35 mouse cellular contexts compared by ENCODE assay signal in the genomic region with DNA sequence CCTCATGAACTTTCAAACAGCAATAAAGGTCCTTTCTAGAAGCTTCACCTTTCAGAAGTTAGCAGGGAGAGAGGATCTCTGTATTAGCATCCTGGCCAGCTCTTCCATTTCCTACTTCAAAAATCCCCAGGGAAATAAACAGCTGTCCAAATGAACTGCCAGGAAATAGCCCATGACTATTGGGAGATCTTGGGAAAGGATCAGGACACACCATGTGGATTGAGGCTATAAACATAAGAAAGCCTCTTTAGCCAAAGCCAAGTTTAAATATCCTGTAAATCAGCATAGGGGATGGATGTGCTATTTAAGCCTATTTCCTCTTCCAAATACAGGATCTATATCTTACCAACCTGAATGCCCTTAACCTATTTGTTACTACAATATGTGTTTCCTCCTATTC.
DNase-seq lines count a peak whose midpoint lies in the region; ATAC-seq and TF ChIP-seq lines count a peak whose summit lies in the region.
"Had no signal": no experiment of that assay in that cellular context is flagged by ENCODE, and none has a peak within 500 bp of the region (broad histone marks: within the 10 kb centered on the region; RNA-seq: fewer than 3 reads in every experiment).

No protein-coding gene starts in this region.

- H3K4me1 ChIP-seq in heart, embryonic 11.5 days (ENCODE audit: control insufficient read depth, insufficient read depth, low read length) = no peaks in the 10 kb centered on the region
- H3K4me1 ChIP-seq in lung, embryonic 16.5 days (replicated peaks; ENCODE audit: control insufficient read depth, insufficient read depth, low read length) = no peaks in the 10 kb centered on the region
- no peaks in the 10 kb centered on the region for H3K4me1 ChIP-seq in limb, embryonic 14.5 days (ENCODE audit: control insufficient read depth, insufficient read depth, low read length)
- H3K4me1 ChIP-seq: embryonic facial prominence, embryonic 12.5 days; forebrain, embryonic 10.5 days; forebrain, embryonic 15.5 days; heart, embryonic 12.5 days; hindbrain, embryonic 12.5 days had no signal

- no peak overlapping the region for H3K27ac ChIP-seq in heart, embryonic 11.5 days (ENCODE audit: low read depth, low read length)
- H3K27ac ChIP-seq in lung, embryonic 16.5 days (ENCODE audit: low read length) = no peak overlapping the region
- no peak overlapping the region for H3K27ac ChIP-seq in limb, embryonic 14.5 days (replicated peaks; ENCODE audit: low read depth, low read length)
- H3K27ac ChIP-seq: embryonic facial prominence, embryonic 12.5 days; forebrain, embryonic 10.5 days; forebrain, embryonic 15.5 days; hindbrain, embryonic 12.5 days; hindbrain, postnatal 0 days; layer of hippocampus, adult 2 months; left cerebral cortex, adult 2 months; liver, embryonic 14.5 days; macrophage; neural tube, embryonic 15.5 days had no signal

- intact Hi-C loops in heart, postnatal 10 days (cut with DNase I) = no loop called here

- no peak for ATAC-seq in heart, embryonic 11.5 days (replicated peaks; ENCODE audit: insufficient number of reproducible peaks, low FRiP score, low TSS enrichment)
- peak; percentile 51; the same call in 1 of the 2 replicates for ATAC-seq in lung, embryonic 16.5 days (ENCODE audit: low read depth)
- no peak for ATAC-seq in limb, embryonic 14.5 days (ENCODE audit: low FRiP score, low read depth)
- ATAC-seq: activated CD4-positive, CD25-positive, alpha-beta regulatory T cell, adult 4 months; forebrain, embryonic 15.5 days; hindbrain, postnatal 0 days had no signal

- H3K9ac ChIP-seq in heart, embryonic 11.5 days (ENCODE audit: low read depth, low read length) = no peak overlapping the region
- no peak overlapping the region for H3K9ac ChIP-seq in lung, embryonic 16.5 days (ENCODE audit: low read length)
- H3K9ac ChIP-seq in limb, embryonic 14.5 days (ENCODE audit: low read depth, low read length, severe bottlenecking) = no peak overlapping the region
- H3K9ac ChIP-seq: embryonic facial prominence, embryonic 12.5 days; forebrain, embryonic 15.5 days; heart, embryonic 12.5 days; hindbrain, embryonic 12.5 days; liver, embryonic 14.5 days; neural tube, embryonic 15.5 days had no signal

- DNase-seq in heart, postnatal 10 days = peak; percentile 1 to 5
- no peak for DNase-seq in lung, postnatal 14 days
- DNase-seq in limb, embryonic 14.5 days (ENCODE audit: low spot score) = peak; percentile 14
- DNase-seq in thymus, postnatal 14 days = no peak
- DNase-seq: adrenal gland, adult 2 months; adrenal gland, postnatal 36 days; B cell, adult 2 months; cerebellum, adult 18-20 months; cerebellum, postnatal 14 days; gastrocnemius, postnatal 25 days; heart, adult 11 months; heart, postnatal 14 days; kidney, adult 11 months; kidney, postnatal 25 days; liver; midbrain, embryonic 14.5 days; retina, postnatal 1 day; right cerebral cortex, postnatal 25 days; thymus, adult 2 months; thymus, postnatal 4 days had no signal

- no peak for TF ChIP-seq POLR2A in limb, embryonic 14.5 days (IDR thresholded peaks at IDR 0.05; ENCODE audit: borderline replicate concordance, extremely low read depth, insufficient read depth, insufficient read length)
- TF ChIP-seq POLR2A in myocyte (IDR thresholded peaks at IDR 0.05; ENCODE audit: insufficient read length, low read depth) = no peak

- no peak overlapping the region for H3K4me2 ChIP-seq in heart, embryonic 11.5 days
- no peak overlapping the region for H3K4me2 ChIP-seq in lung, embryonic 16.5 days (ENCODE audit: low read depth, low read length)
- H3K4me2 ChIP-seq in limb, embryonic 14.5 days (replicated peaks; ENCODE audit: low read depth, low read length, severe bottlenecking) = no peak overlapping the region
- peak overlapping the region; percentile 1 for H3K4me2 ChIP-seq in myocyte (ENCODE audit: low read depth)
- H3K4me2 ChIP-seq: embryonic facial prominence, embryonic 12.5 days; forebrain, embryonic 15.5 days; heart, embryonic 12.5 days; hindbrain, embryonic 12.5 days; neural tube, embryonic 15.5 days had no signal

- no peaks in the 10 kb centered on the region for H3K27me3 ChIP-seq in heart, embryonic 11.5 days (ENCODE audit: control insufficient read depth, insufficient read depth, low read length)
- H3K27me3 ChIP-seq in lung, embryonic 16.5 days (ENCODE audit: control insufficient read depth, insufficient read depth, low read depth, low read length) = no peaks in the 10 kb centered on the region
- no peaks in the 10 kb centered on the region for H3K27me3 ChIP-seq in limb, embryonic 14.5 days (ENCODE audit: control insufficient read depth, insufficient read depth, low read length)
- no peaks in the 10 kb centered on the region for H3K27me3 ChIP-seq in myocyte (ENCODE audit: control insufficient read depth, insufficient read depth, insufficient read length)
- H3K27me3 ChIP-seq: embryonic facial prominence, embryonic 12.5 days; forebrain, embryonic 15.5 days; heart, embryonic 12.5 days; hindbrain, embryonic 12.5 days; neural tube, embryonic 15.5 days had no signal

- no peak overlapping the region for H3ac ChIP-seq in myocyte (ENCODE audit: control insufficient read depth, insufficient read length)

- H3K4me3 ChIP-seq in heart, embryonic 11.5 days (ENCODE audit: low read depth, low read length) = no peak overlapping the region
- H3K4me3 ChIP-seq in lung, embryonic 16.5 days (ENCODE audit: low read length) = no peak overlapping the region
- no peak overlapping the region for H3K4me3 ChIP-seq in limb, embryonic 14.5 days (replicated peaks; ENCODE audit: low read length)
- no peak overlapping the region for H3K4me3 ChIP-seq in myocyte
- H3K4me3 ChIP-seq: embryonic facial prominence, embryonic 12.5 days; forebrain, embryonic 10.5 days; forebrain, embryonic 15.5 days; heart, embryonic 12.5 days; hindbrain, embryonic 12.5 days; layer of hippocampus, adult 2 months; left cerebral cortex, adult 2 months; neural tube, embryonic 15.5 days had no signal

- H3K9me3 ChIP-seq in heart, embryonic 11.5 days (replicated peaks; ENCODE audit: control insufficient read depth, low read length) = no peaks in the 10 kb centered on the region
- no peaks in the 10 kb centered on the region for H3K9me3 ChIP-seq in lung, embryonic 16.5 days (ENCODE audit: control insufficient read depth, low read length)
- H3K9me3 ChIP-seq in limb, embryonic 14.5 days (ENCODE audit: control insufficient read depth, low read length) = no peaks in the 10 kb centered on the region
- H3K9me3 ChIP-seq: embryonic facial prominence, embryonic 12.5 days; forebrain, embryonic 10.5 days; forebrain, embryonic 15.5 days; heart, embryonic 12.5 days; hindbrain, embryonic 12.5 days; neural tube, embryonic 15.5 days had no signal

- H3K36me3 ChIP-seq in heart, embryonic 11.5 days (ENCODE audit: control insufficient read depth, insufficient read depth, low read length) = no peaks in the 10 kb centered on the region
- H3K36me3 ChIP-seq in lung, embryonic 16.5 days (ENCODE audit: control insufficient read depth, insufficient read depth, low read length) = no peaks in the 10 kb centered on the region
- no peaks in the 10 kb centered on the region for H3K36me3 ChIP-seq in limb, embryonic 14.5 days (ENCODE audit: control insufficient read depth, insufficient read depth, low read length)
- no peaks in the 10 kb centered on the region for H3K36me3 ChIP-seq in myocyte (ENCODE audit: control insufficient read depth, insufficient read depth)
- H3K36me3 ChIP-seq: embryonic facial prominence, embryonic 12.5 days; forebrain, embryonic 10.5 days; forebrain, embryonic 15.5 days; heart, embryonic 12.5 days; hindbrain, embryonic 12.5 days; neural tube, embryonic 15.5 days had no signal

- H3K79me2 ChIP-seq in myocyte (ENCODE audit: control insufficient read depth, insufficient read depth) = no peaks in the 10 kb centered on the region

TF ChIP-seq in myocyte, 11 proteins besides CTCF, POLR2A, EP300 and RAD21:
- no peak for TF ChIP-seq TCF3 (IDR thresholded peaks at IDR 0.05; ENCODE audit: insufficient read length, low read depth)
- TF ChIP-seq TCF12 (IDR thresholded peaks at IDR 0.05; ENCODE audit: insufficient read depth, poor library complexity, severe bottlenecking) = no peak
- no peak for TF ChIP-seq MYOD1 (IDR thresholded peaks at IDR 0.05; ENCODE audit: control insufficient read depth in 1 of 3, insufficient read length in 2 of 3, low read depth in 2 of 3)
- TF ChIP-seq USF1 (IDR thresholded peaks at IDR 0.05; ENCODE audit: low read depth) = no peak
- no peak for TF ChIP-seq REST (IDR thresholded peaks at IDR 0.05; ENCODE audit: insufficient read depth, insufficient read length)
- TF ChIP-seq E2F4 (IDR thresholded peaks at IDR 0.05; ENCODE audit: insufficient read depth) = no peak
- no peak for TF ChIP-seq MAX (IDR thresholded peaks at IDR 0.05; ENCODE audit: low read depth)
- TF ChIP-seq CEBPB (IDR thresholded peaks at IDR 0.05; ENCODE audit: insufficient read depth, poor library complexity, severe bottlenecking) = no peak
- TF ChIP-seq SRF (IDR thresholded peaks at IDR 0.05; ENCODE audit: control insufficient read depth, insufficient read length, low read depth) = no peak
- TF ChIP-seq MYOG (IDR thresholded peaks at IDR 0.05; ENCODE audit: control insufficient read depth in 1 of 3, insufficient read depth in 1 of 3, insufficient read length in 2 of 3, low read depth in 2 of 3) = no peak

Comparison
In these comparisons a context has a peak if more than half of its experiments do, and no peak if none do; other contexts are left out.
1. DNase-seq: peak in heart, postnatal 10 days (2 of 2) and limb, embryonic 14.5 days (single experiment); none in lung, postnatal 14 days (single experiment) and thymus, postnatal 14 days (single experiment).